Mouse (Mus musculus) urinary bladder, postnatal 25 days (tissue): ENCODE data around the gene Cybrd1.

Experiments used
- DNase-seq: peaks from one replicate; pipeline ENCODE4 v3.0.0; 2022; ENCODE audit warnings: low spot score

The Cybrd1 gene

DNA sequence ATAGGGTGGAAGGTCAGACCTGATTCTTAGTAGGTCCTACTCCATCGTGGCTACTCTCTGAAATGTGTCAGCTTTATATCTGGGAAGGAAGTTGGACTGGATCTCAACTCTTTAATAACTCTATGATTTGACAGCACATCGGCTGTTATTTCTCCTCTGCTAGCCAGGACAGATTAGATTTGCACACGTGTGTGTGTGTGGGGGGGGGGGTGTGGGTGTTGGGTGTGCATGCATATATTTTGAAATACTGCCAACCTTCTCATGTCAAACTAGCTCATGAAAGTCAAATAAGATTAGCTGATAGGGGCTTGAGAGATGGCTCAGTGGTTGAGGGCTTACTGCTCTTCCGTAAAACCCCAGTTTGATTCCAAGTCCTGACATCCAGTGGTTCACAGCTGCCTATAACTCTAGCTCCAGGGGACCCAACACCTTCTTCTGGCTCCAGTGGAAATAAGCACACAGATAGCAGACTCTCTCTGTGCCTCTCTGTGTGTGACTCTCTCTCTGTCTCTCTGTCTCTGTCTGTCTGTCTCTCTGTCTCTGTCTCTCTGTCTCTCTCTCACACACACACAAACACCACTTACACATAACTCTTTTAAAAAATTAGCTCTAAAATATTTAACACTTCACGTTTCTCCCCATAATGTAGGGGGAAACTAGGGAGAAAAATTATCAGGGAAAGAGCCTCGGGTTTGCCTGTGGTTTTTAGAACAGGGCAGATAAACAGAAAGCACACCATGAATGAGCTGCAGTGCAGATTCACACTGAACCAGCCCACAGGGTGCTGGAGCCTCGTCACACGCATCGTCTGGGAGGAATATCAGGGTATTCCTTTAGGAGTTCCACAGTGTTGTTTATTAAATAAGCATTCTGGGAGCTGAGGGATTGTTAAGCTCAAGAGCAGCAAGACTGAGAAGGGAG is 58.9 kb downstream of the Cybrd1 start:
- no peak for DNase-seq

DNA sequence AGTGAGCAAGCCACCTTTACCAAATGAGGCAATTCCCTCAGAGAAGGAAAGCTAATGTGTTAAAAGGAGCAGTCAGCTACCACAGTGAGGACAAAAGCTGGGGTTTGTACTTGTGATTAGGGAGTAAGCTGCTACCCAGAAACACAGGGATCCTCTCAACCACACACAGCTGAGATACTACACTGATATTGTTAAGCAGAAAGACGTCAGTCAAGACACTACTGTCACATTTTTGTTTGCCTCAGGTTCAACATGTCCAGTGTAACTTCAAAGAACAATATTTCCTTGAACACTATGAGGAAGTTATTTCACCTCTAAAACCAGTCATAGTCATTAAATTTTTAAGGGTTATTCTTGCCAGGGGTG is 59.5 kb downstream of the Cybrd1 start:
- no peak for DNase-seq

DNA sequence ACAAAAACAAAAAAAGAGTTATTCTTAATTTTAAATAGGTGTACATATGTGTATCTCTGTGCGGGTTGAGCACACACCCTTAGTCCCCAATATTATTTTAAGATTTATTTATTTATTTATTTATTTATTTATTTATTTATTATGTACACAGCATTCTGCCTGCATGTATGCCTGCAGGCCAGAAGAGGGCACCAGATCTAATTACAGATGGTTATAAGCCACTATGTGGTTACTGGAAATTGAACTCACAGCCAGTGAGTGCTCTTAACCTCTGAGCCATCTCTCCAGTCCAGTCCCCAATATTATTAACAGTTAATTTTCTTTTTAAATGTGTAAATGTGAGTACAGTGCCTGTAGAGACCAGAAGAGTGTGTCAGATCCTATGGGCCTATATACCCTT is 60.0 kb downstream of the Cybrd1 start:
- no peak for DNase-seq

DNA sequence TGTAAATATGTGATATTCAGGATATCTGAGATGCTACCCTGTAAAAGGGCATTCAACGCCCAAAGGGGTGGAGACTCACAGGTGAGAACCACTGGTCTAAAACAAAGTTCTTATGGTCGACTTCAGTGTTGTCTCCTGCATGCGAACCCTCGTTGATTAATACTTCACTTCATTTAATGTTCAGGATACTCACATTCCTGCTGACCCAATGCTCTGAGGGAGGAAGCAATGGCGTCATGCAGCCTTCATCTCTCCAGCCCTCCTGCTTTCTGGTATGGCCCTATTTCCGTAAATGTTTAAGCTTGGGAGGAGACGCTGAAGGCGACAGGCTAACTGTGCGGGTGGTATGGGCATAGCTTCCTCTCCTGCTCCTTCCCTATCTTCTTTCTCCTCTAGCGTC is 62.0 kb downstream of the Cybrd1 start:
- DNase-seq = no peak

- DNase-seq = no peak
These were observed 63.0 kb downstream of the Cybrd1 start for GRCm38 (mm10) chr2:71180566-71181217.

DNA sequence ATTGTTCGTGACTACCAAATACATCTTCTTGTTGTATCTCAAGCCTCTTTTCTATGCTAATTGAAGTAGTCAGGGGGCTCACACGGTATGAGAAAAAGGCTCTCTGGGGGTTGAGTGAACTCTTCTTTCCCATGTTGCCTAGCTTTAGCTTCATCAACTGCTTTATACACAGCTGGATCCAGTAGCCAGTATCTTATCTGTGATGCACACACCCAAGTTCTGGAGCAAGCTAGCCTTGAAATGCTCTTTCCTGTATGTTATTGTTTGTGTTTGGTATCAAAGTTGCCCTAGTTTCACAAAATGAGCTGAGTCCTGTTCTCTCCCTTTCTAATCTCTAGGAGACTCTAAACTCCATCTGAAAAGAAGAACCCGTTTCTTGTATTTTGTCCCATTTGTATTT is 70.2 kb downstream of the Cybrd1 start:
- no peak for DNase-seq

DNA sequence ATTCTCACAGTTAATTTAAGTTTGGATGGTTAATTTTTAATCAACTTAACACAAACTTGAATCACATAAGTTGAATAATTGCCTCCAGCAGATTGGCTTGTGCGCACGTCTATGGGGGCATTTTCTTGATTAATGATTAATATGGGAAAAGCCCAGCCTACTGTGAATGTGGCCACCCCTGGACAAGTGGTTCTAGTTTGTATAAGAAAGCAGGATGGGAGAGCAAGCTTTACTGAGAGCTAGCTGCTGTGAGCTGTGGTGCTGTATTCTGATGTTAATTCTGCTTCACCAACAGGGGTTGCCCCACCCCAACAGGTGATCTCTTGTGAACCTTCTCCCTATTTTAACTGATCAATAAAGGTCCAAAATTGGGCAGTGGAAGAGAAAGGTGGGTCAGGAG is 71.1 kb downstream of the Cybrd1 start:
- no peak for DNase-seq

- no peak for DNase-seq
These were observed 73.9 kb downstream of the Cybrd1 start for GRCm38 (mm10) chr2:71191391-71192194.

- DNase-seq = no peak
These were observed 74.6 kb downstream of the Cybrd1 start for GRCm38 (mm10) chr2:71192195-71192807.
